Mouse (Mus musculus) CH12.LX (cell line): ENCODE measurements at regions not wholly inside any gene's neighbourhood (a gene's known extent, or its start where the extent isn't known, plus 50 kb on each side); places are given as distances from the start of the nearest gene placed in this dataset.
A peak's percentile ranks its signal among the peaks of the same experiment; 100 is the strongest.

Source experiments
- DNase-seq: peaks from one replicate; pipeline ENCODE4 v3.0.0-alpha.2; 2013; ENCODE audit errors: extremely low read depth
- H3K27ac ChIP-seq: 2 replicates; pipeline ENCODE4 v1.5.1; 2012; ENCODE audit warnings: low read depth, mild to moderate bottlenecking, control low read depth, moderate library complexity; ENCODE audit not compliant: insufficient read depth
- H3K27me3 ChIP-seq: replicated peaks from 2 replicates; pipeline ENCODE3; 2012; ENCODE audit warnings: inconsistent platforms
- H3K36me3 ChIP-seq, 2 experiments: replicated peaks in 1 of 2; 2 replicates each; pipeline versions ENCODE3 to v1.6.1; 2012; ENCODE audit warnings: inconsistent platforms in 1 of 2, low read length in 1 of 2, mild to moderate bottlenecking in 1 of 2, mixed read lengths in 1 of 2, moderate library complexity in 1 of 2; ENCODE audit not compliant: control insufficient read depth in 1 of 2, insufficient read depth in 1 of 2
- H3K4me1 ChIP-seq, 2 experiments: 2 replicates each; pipeline ENCODE4 v1.6.1; 2012; ENCODE audit warnings: inconsistent platforms in 1 of 2, moderate library complexity in 1 of 2; ENCODE audit not compliant: insufficient read depth in 2 of 2, control insufficient read depth in 1 of 2
- H3K4me2 ChIP-seq: 2 replicates; pipeline ENCODE4 v1.6.1; 2012; ENCODE audit warnings: low read depth, mild to moderate bottlenecking, control low read depth; ENCODE audit not compliant: poor library complexity, insufficient read depth, severe bottlenecking
- H3K4me3 ChIP-seq, 3 experiments: fragments of 150-350 bp in 1 of 3; sonication (generic) in 1 of 3; replicated peaks in 1 of 3; 2 replicates each; pipeline versions ENCODE3 to v1.5.1; 2011 to 2012; ENCODE audit warnings: low read depth in 2 of 3, low read length in 2 of 3, mild to moderate bottlenecking in 2 of 3, moderate library complexity in 2 of 3, control low read depth in 1 of 3, improper control_type of control experiment in 1 of 3, inconsistent platforms in 1 of 3, mixed read lengths in 1 of 3; ENCODE audit not compliant: poor library complexity in 1 of 3
- H3K79me2 ChIP-seq: replicated peaks from 2 replicates; pipeline ENCODE4 v1.6.1; 2012; ENCODE audit warnings: mild to moderate bottlenecking, moderate library complexity; ENCODE audit not compliant: control insufficient read depth, poor library complexity, insufficient read depth, severe bottlenecking; ENCODE audit errors: extremely low read depth
- H3K9ac ChIP-seq: 2 replicates; pipeline ENCODE4 v1.6.1; 2012; ENCODE audit warnings: low read depth, mild to moderate bottlenecking, control low read depth, moderate library complexity; ENCODE audit not compliant: insufficient read depth
- H3K9me3 ChIP-seq: replicated peaks from 2 replicates; pipeline ENCODE3; 2012; ENCODE audit warnings: low read length, inconsistent platforms, mixed read lengths
- BHLHE40 ChIP-seq: IDR thresholded peaks from 2 replicates; pipeline ENCODE4 v1.6.1; 2011; ENCODE audit warnings: mild to moderate bottlenecking, low read depth, low read length, improper control_type of control experiment
- CHD1 ChIP-seq: IDR thresholded peaks from 2 replicates; pipeline ENCODE4 v1.6.1; 2012; ENCODE audit warnings: low read depth, low read length, improper control_type of control experiment, inconsistent platforms
- CTCF ChIP-seq, 2 experiments: IDR thresholded peaks in 1 of 2; conservative IDR thresholded peaks in 1 of 2; 2 replicates each; pipeline ENCODE4 v1.5.1; 2011 to 2012; ENCODE audit warnings: low read depth in 2 of 2, low read length in 2 of 2, improper control_type of control experiment in 1 of 2, inconsistent platforms in 1 of 2, mild to moderate bottlenecking in 1 of 2, moderate library complexity in 1 of 2
- E2F4 ChIP-seq: IDR thresholded peaks from 2 replicates; pipeline ENCODE4 v1.6.1; 2011; ENCODE audit warnings: low read depth, low read length, improper control_type of control experiment; ENCODE audit not compliant: insufficient replicate concordance
- ELF1 ChIP-seq: IDR thresholded peaks from 2 replicates; pipeline ENCODE4 v1.6.1; 2014; ENCODE audit warnings: low read depth, mild to moderate bottlenecking, inconsistent platforms, low read length, improper control_type of control experiment
- EP300 ChIP-seq: IDR thresholded peaks from 2 replicates; pipeline ENCODE4 v1.6.1; 2011; ENCODE audit warnings: low read length, improper control_type of control experiment
- ETS1 ChIP-seq: conservative IDR thresholded peaks from 2 replicates; pipeline ENCODE4 v1.6.1; 2012; ENCODE audit warnings: low read depth, mild to moderate bottlenecking, inconsistent platforms, low read length, improper control_type of control experiment, moderate library complexity
- GABPA ChIP-seq: IDR thresholded peaks from 2 replicates; pipeline ENCODE4 v1.6.1; 2012; ENCODE audit warnings: low read depth, low read length, improper control_type of control experiment, inconsistent platforms; ENCODE audit not compliant: insufficient replicate concordance
- HCFC1 ChIP-seq: IDR thresholded peaks from 2 replicates; pipeline ENCODE4 v1.6.1; 2012; ENCODE audit warnings: low read depth, mild to moderate bottlenecking, inconsistent platforms, low read length, improper control_type of control experiment
- IRF4 ChIP-seq: IDR thresholded peaks from 2 replicates; pipeline ENCODE4 v1.6.1; 2014; ENCODE audit warnings: low read depth, mild to moderate bottlenecking, inconsistent platforms, low read length, improper control_type of control experiment
- JUN ChIP-seq: IDR thresholded peaks from 2 replicates; pipeline ENCODE4 v1.6.1; 2011; ENCODE audit warnings: low read depth, mild to moderate bottlenecking, low read length, improper control_type of control experiment, moderate library complexity; ENCODE audit not compliant: insufficient read depth
- KAT2A ChIP-seq: IDR thresholded peaks from 2 replicates; pipeline ENCODE4 v1.6.1; 2012; ENCODE audit warnings: low read length, improper control_type of control experiment, inconsistent platforms; ENCODE audit not compliant: insufficient replicate concordance
- MAFK ChIP-seq: IDR thresholded peaks from 2 replicates; pipeline ENCODE4 v1.6.1; 2011; ENCODE audit warnings: low read length, improper control_type of control experiment; ENCODE audit not compliant: insufficient replicate concordance
- MAX ChIP-seq: IDR thresholded peaks from 2 replicates; pipeline ENCODE4 v1.6.1; 2011; ENCODE audit warnings: low read length, improper control_type of control experiment
- MAZ ChIP-seq: IDR thresholded peaks from 2 replicates; pipeline ENCODE4 v1.6.1; 2012; ENCODE audit warnings: low read depth, mild to moderate bottlenecking, inconsistent platforms, low read length, improper control_type of control experiment, moderate library complexity
- MEF2A ChIP-seq: IDR thresholded peaks from 2 replicates; pipeline ENCODE4 v1.6.1; 2014; ENCODE audit warnings: low read depth, mild to moderate bottlenecking, inconsistent platforms, low read length, improper control_type of control experiment, borderline replicate concordance
- NELFE ChIP-seq: IDR thresholded peaks from 2 replicates; pipeline ENCODE4 v1.6.1; 2011; ENCODE audit warnings: low read depth, low read length, improper control_type of control experiment
- NRF1 ChIP-seq: IDR thresholded peaks from 2 replicates; pipeline ENCODE4 v1.6.1; 2014; ENCODE audit warnings: low read depth, mild to moderate bottlenecking, inconsistent platforms, low read length, improper control_type of control experiment, moderate library complexity
- PAX5 ChIP-seq: IDR thresholded peaks from 2 replicates; pipeline ENCODE4 v1.6.1; 2012; ENCODE audit warnings: low read length, inconsistent platforms, mixed read lengths
- POLR2A ChIP-seq: IDR thresholded peaks from 2 replicates; pipeline ENCODE4 v1.6.1; 2011; ENCODE audit warnings: low read depth, mild to moderate bottlenecking, improper control_type of control experiment, low read length
- RAD21 ChIP-seq: IDR thresholded peaks from 2 replicates; pipeline ENCODE4 v1.6.1; 2011; ENCODE audit warnings: low read depth, mild to moderate bottlenecking, low read length, improper control_type of control experiment, moderate library complexity
- RCOR1 ChIP-seq: conservative IDR thresholded peaks from 2 replicates; pipeline ENCODE4 v1.6.1; 2012; ENCODE audit warnings: low read depth, mild to moderate bottlenecking, inconsistent platforms, low read length, improper control_type of control experiment
- SIN3A ChIP-seq: IDR thresholded peaks from 2 replicates; pipeline ENCODE4 v1.6.1; 2012; ENCODE audit warnings: low read length, improper control_type of control experiment, inconsistent platforms
- SMC3 ChIP-seq: IDR thresholded peaks from 2 replicates; pipeline ENCODE4 v1.6.1; 2011; ENCODE audit warnings: low read depth, low read length, improper control_type of control experiment
- TBP ChIP-seq: conservative IDR thresholded peaks from 2 replicates; pipeline ENCODE4 v1.6.1; 2011; ENCODE audit warnings: low read depth, low read length, improper control_type of control experiment
- TCF12 ChIP-seq: IDR thresholded peaks from 2 replicates; pipeline ENCODE4 v1.6.1; 2014; ENCODE audit warnings: low read depth, mild to moderate bottlenecking, inconsistent platforms, low read length, improper control_type of control experiment
- UBTF ChIP-seq: IDR thresholded peaks from 2 replicates; pipeline ENCODE4 v1.6.1; 2012; ENCODE audit warnings: low read depth, mild to moderate bottlenecking, inconsistent platforms, low read length, improper control_type of control experiment, moderate library complexity
- USF1 ChIP-seq: IDR thresholded peaks from 2 replicates; pipeline ENCODE4 v1.6.1; 2014; ENCODE audit warnings: low read depth, mild to moderate bottlenecking, inconsistent platforms, low read length, improper control_type of control experiment
- USF2 ChIP-seq: conservative IDR thresholded peaks from 2 replicates; pipeline ENCODE4 v1.6.1; 2011; ENCODE audit warnings: low read depth, low read length, improper control_type of control experiment
- ZC3H11A ChIP-seq: IDR thresholded peaks from 2 replicates; pipeline ENCODE4 v1.6.1; 2012; ENCODE audit warnings: low read depth, mild to moderate bottlenecking, inconsistent platforms, low read length, improper control_type of control experiment
- ZKSCAN1 ChIP-seq: IDR thresholded peaks from 2 replicates; pipeline ENCODE4 v1.6.1; 2012; ENCODE audit warnings: low read depth, inconsistent platforms, low read length, improper control_type of control experiment, borderline replicate concordance
- ZMIZ1 ChIP-seq: IDR thresholded peaks from 2 replicates; pipeline ENCODE4 v1.6.1; 2012; ENCODE audit warnings: low read depth, mild to moderate bottlenecking, inconsistent platforms, low read length, improper control_type of control experiment
- ZNF384 ChIP-seq: IDR thresholded peaks from 2 replicates; pipeline ENCODE4 v1.6.1; 2012; ENCODE audit warnings: low read depth, low read length, improper control_type of control experiment, inconsistent platforms
- dilution Hi-C: fragments of 300-500 bp; cut with MboI; formaldehyde crosslinking; loops from 2 replicates; pipeline ENCODE4 v1.14.3; 2020; ENCODE audit warnings: low sequenced_read_pairs; ENCODE audit not compliant: extremely low pct_unique_long_range_greater_than_20kb, extremely low pct_ligation_motif_present
- in situ Hi-C: fragments of 300-500 bp; cut with MboI; formaldehyde crosslinking; loops from 3 replicates; pipeline ENCODE4 v1.14.3; 2019; ENCODE audit warnings: low sequenced_read_pairs, low pct_ligation_motif_present, low pct_unique_long_range_greater_than_20kb, mixed read lengths

DNA sequence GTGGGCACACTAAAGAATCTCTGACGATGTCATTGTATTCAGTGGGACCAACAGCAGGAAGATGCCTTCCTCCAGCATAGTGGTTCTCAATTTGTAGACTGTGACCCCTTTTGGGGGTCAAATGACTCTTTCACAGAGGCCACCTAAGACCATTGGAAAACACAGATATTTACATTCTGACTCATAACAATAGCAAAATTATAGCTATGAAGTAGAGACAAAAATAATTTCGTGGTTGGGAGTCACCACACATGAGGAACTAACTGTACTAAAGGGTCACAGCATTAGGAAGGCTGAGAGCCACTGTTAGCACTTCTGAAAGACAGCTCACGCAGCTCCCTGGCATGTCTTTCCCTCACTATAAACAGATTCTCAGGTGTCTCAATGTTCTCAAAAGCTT, 129.1 kb downstream of the Tent5c start (continued):
- TF ChIP-seq UBTF: no peak
- TF ChIP-seq EP300: peak; percentile 43
- peak; percentile 81 for TF ChIP-seq MEF2A
- TF ChIP-seq MAFK: peak; percentile 39; the same call in 1 of the 2 replicates
- no peak for TF ChIP-seq NELFE
- TF ChIP-seq ZMIZ1: no peak
- no peak for TF ChIP-seq ZC3H11A
- TF ChIP-seq GABPA: no peak
- TF ChIP-seq POLR2A: no peak
- TF ChIP-seq USF1: no peak
- TF ChIP-seq ELF1: no peak

DNA sequence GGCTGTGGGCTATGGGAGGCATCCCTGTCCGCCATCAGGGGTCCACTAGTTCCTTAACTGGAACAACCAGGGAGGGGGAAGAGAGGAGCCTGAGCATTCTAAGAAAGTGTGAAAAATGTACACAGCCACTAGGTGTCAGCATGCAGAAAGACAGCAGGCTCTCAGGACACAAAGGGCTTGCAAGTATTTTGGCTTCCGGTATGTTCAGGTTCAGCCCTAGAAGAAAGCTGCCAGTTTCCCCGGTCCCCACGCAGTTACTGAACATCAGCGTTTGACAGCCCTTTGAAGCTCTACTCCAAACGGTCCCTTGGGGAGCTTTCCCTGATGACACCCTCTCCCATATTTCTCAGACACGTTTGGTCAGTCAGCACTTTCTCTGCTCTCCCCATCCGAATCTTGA, 130.1 kb downstream of the Tent5c start:
- in situ Hi-C loops: no loop called here
- peak; percentile 87 for DNase-seq
- Histone ChIP-seq H3K27ac (no peak overlapping the region), H3K27me3 (no peaks in the 10 kb centered on the region), H3K9me3 (no peaks in the 10 kb centered on the region), H3K36me3 (no peaks in the 10 kb centered on the region), H3K4me3 (peak overlapping the region; percentile 22 to 41 (median 27)), H3K9ac (peak overlapping the region; percentile 61; the same call in 1 of the 2 replicates), H3K79me2 (no peaks in the 10 kb centered on the region), H3K4me1 (peaks cover 3 to 34% of the 10 kb centered on the region in 2 experiments; a peak in 3 of 4 replicates), H3K4me2 (peak overlapping the region; percentile 57)
- TF ChIP-seq NELFE: peak; percentile 57; the same call in 1 of the 2 replicates
- 0 out of 2 replicates have a peak, but pooled peaks have one; percentile 6 for TF ChIP-seq MAFK
- TF ChIP-seq PAX5: no peak
- TF ChIP-seq BHLHE40: peak; percentile 19; the same call in 1 of the 2 replicates
- no peak for TF ChIP-seq RCOR1
- no peak; the same call in 1 of the 2 replicates for TF ChIP-seq SIN3A
- TF ChIP-seq HCFC1: no peak
- TF ChIP-seq GABPA: no peak
- TF ChIP-seq KAT2A: no peak
- TF ChIP-seq JUN: no peak
- peak; percentile 91 for TF ChIP-seq RAD21
- TF ChIP-seq MAZ: no peak
- no peak for TF ChIP-seq ZKSCAN1
- TF ChIP-seq TCF12: peak; percentile 57; the same call in 1 of the 2 replicates
- TF ChIP-seq MAX: 0 out of 2 replicates have a peak, but pooled peaks have one; percentile 46
- TF ChIP-seq IRF4: peak; percentile 43; the same call in 1 of the 2 replicates
- peak; percentile 83 for TF ChIP-seq ELF1
- peak; percentile 51 to 90 for TF ChIP-seq CTCF (conservative IDR thresholded peaks at IDR 0.05 in 1 of 2, IDR thresholded peaks at IDR 0.05 in 1 of 2; ENCODE audit: low read depth in 2 of 2, low read length in 2 of 2)
- peak; percentile 62 for TF ChIP-seq ZC3H11A
- no peak for TF ChIP-seq E2F4
- TF ChIP-seq SMC3: peak; percentile 93
- TF ChIP-seq ZNF384: no peak
- peak; percentile 52; the same call in 1 of the 2 replicates for TF ChIP-seq POLR2A
- TF ChIP-seq USF2: no peak
- no peak for TF ChIP-seq UBTF
- no peak for TF ChIP-seq CHD1
- TF ChIP-seq ETS1: no peak
- no peak for TF ChIP-seq ZMIZ1
- no peak for TF ChIP-seq NRF1
- peak; percentile 60; the same call in 1 of the 2 replicates for TF ChIP-seq TBP
- dilution Hi-C loops: no loop called here
